Mouse (Mus musculus): ENCODE measurements around the gene Mecr. TPM values are rescaled to one million over a fixed set of nuclear protein-coding genes. Genes with fewer than 3 reads are reported as not detected.
A peak's percentile ranks its signal among the peaks of the same experiment; 100 is the strongest.
"Not testable (repeated sequence)": the region's sequence is repeated elsewhere in the genome, so short reads cannot be mapped to it uniquely, and the experiment has no call there.

Mecr gene
- 38.3 and 40.3 TPM in 2 replicates for polyA plus RNA-seq (2015; fragmentation: Nextera tagmentation; extraction: Ambion mirVana)

- Histone ChIP-seq H3K9me3 (no peaks in the 10 kb centered on the region), H3K9ac (peak within 1 kb of the TSS; percentile 71), H3K36me3 (replicated peaks) (no peaks in the 10 kb centered on the region), H3K4me1 (peaks cover 14% of the 10 kb centered on the region), H3K27ac (peak within 1 kb of the TSS; percentile 26; the same call in 1 of the 2 replicates), H3K4me3 (peak within 1 kb of the TSS; percentile 84), H3K4me2 (peak within 1 kb of the TSS; percentile 91), H3K27me3 (replicated peaks) (peaks cover 18% of the 10 kb centered on the region; the same call in 1 of the 2 replicates)
- peak; percentile 88 for ATAC-seq (replicated peaks)
- 0% methylated on average over 35 of the region's 37 CpGs for WGBS
These were observed at the start of gene Mecr for GRCm38 (mm10) chr4:131843290-131843743. Gene Mecr (plus strand): TSS chr4:131843470.

- no peak overlapping the region for H3K27ac ChIP-seq
- H3K4me2 ChIP-seq, result no peak overlapping the region
- WGBS, result 77% methylated on average over 14 of the region's 14 CpGs
These were observed 46.8 kb upstream of the Mecr start for GRCm38 (mm10) chr4:131796312-131797080.

GRCm38 (mm10) chr4:131797483-131797882, 45.8 kb upstream of the Mecr start:
- no peaks in the 10 kb centered on the region for H3K9me3 ChIP-seq
- H3K27ac ChIP-seq, result no peak overlapping the region
- ATAC-seq (replicated peaks), result 0 out of 2 replicates have a peak, but pooled peaks have one; percentile 30
- H3K27me3 ChIP-seq (replicated peaks), result no peaks in the 10 kb centered on the region
- no peak overlapping the region for H3K4me2 ChIP-seq
- no peaks in the 10 kb centered on the region for H3K4me1 ChIP-seq
- no peak overlapping the region for H3K4me3 ChIP-seq
- H3K36me3 ChIP-seq (replicated peaks), result no peaks in the 10 kb centered on the region
- 66% methylated on average over 7 of the region's 7 CpGs for WGBS
- H3K9ac ChIP-seq, result no peak overlapping the region

More at GRCm38 (mm10) chr4:131796312-131797080, 46.8 kb upstream of the Mecr start:
- no peak for ATAC-seq (replicated peaks)
- Histone ChIP-seq H3K9me3 (no peaks in the 10 kb centered on the region), H3K4me1 (no peaks in the 10 kb centered on the region), H3K36me3 (replicated peaks) (no peaks in the 10 kb centered on the region), H3K4me3 (no peak overlapping the region), H3K27me3 (replicated peaks) (no peaks in the 10 kb centered on the region), H3K9ac (no peak overlapping the region)

GRCm38 (mm10) chr4:131797920-131798319, 45.4 kb upstream of the Mecr start:
- Histone ChIP-seq H3K27ac (no peak overlapping the region), H3K4me1 (no peaks in the 10 kb centered on the region), H3K4me3 (no peak overlapping the region), H3K9ac (no peak overlapping the region), H3K27me3 (replicated peaks) (no peaks in the 10 kb centered on the region), H3K9me3 (no peaks in the 10 kb centered on the region), H3K4me2 (no peak overlapping the region), H3K36me3 (replicated peaks) (no peaks in the 10 kb centered on the region)
- WGBS, result 48% methylated on average over 12 of the region's 12 CpGs
- ATAC-seq (replicated peaks), result no peak

GRCm38 (mm10) chr4:131798968-131799367, 44.3 kb upstream of the Mecr start:
- Histone ChIP-seq H3K27me3 (replicated peaks) (no peaks in the 10 kb centered on the region), H3K4me1 (no peaks in the 10 kb centered on the region), H3K27ac (no peak overlapping the region), H3K9ac (no peak overlapping the region), H3K9me3 (no peaks in the 10 kb centered on the region), H3K4me2 (no peak overlapping the region), H3K4me3 (no peak overlapping the region), H3K36me3 (replicated peaks) (no peaks in the 10 kb centered on the region)
- 34% methylated on average over 4 of the region's 4 CpGs for WGBS
- ATAC-seq (replicated peaks), result no peak

GRCm38 (mm10) chr4:131803846-131804245, 39.4 kb upstream of the Mecr start:
- H3K36me3 ChIP-seq (replicated peaks), result no peaks in the 10 kb centered on the region
- H3K4me1 ChIP-seq, result no peaks in the 10 kb centered on the region
- no peaks in the 10 kb centered on the region for H3K27me3 ChIP-seq (replicated peaks)
- no peak overlapping the region for H3K9ac ChIP-seq
- no peak overlapping the region for H3K4me2 ChIP-seq
- WGBS, result 79% methylated on average over 9 of the region's 9 CpGs
- ATAC-seq (replicated peaks), result no peak
- H3K9me3 ChIP-seq, result no peaks in the 10 kb centered on the region
- H3K27ac ChIP-seq, result no peak overlapping the region
- no peak overlapping the region for H3K4me3 ChIP-seq

- 0 out of 2 replicates have a peak, but pooled peaks have one; percentile 66 for ATAC-seq (replicated peaks)
- not testable (repeated sequence) for H3K4me3 ChIP-seq; H3K36me3 ChIP-seq (replicated peaks); H3K9ac ChIP-seq; H3K27ac ChIP-seq; H3K9me3 ChIP-seq; H3K4me1 ChIP-seq; H3K4me2 ChIP-seq; H3K27me3 ChIP-seq (replicated peaks)
- 94% methylated on average over 5 of the region's 6 CpGs for WGBS
These were observed 38.5 kb upstream of the Mecr start for GRCm38 (mm10) chr4:131804732-131805131.

GRCm38 (mm10) chr4:131805255-131805654, 38.0 kb upstream of the Mecr start:
- H3K9me3 ChIP-seq, result no peaks in the 10 kb centered on the region
- 77% methylated on average over 3 of the region's 3 CpGs for WGBS
- no peak overlapping the region for H3K27ac ChIP-seq
- no peak for ATAC-seq (replicated peaks)
- H3K4me1 ChIP-seq, result no peaks in the 10 kb centered on the region
- H3K4me3 ChIP-seq, result no peak overlapping the region
- no peaks in the 10 kb centered on the region for H3K36me3 ChIP-seq (replicated peaks)
- H3K27me3 ChIP-seq (replicated peaks), result no peaks in the 10 kb centered on the region
- H3K9ac ChIP-seq, result no peak overlapping the region
- H3K4me2 ChIP-seq, result no peak overlapping the region

- ATAC-seq (replicated peaks), result no peak
- no peak overlapping the region for H3K4me3 ChIP-seq
- H3K4me2 ChIP-seq, result no peak overlapping the region
- no peaks in the 10 kb centered on the region for H3K4me1 ChIP-seq
- H3K27me3 ChIP-seq (replicated peaks), result no peaks in the 10 kb centered on the region
- no peaks in the 10 kb centered on the region for H3K36me3 ChIP-seq (replicated peaks)
- 0 out of 2 replicates have a peak overlapping the region, but pooled peaks have one; percentile 23 for H3K27ac ChIP-seq
- H3K9ac ChIP-seq, result no peak overlapping the region
- 87% methylated on average over 11 of the region's 11 CpGs for WGBS
- no peaks in the 10 kb centered on the region for H3K9me3 ChIP-seq
These were observed 30.8 kb upstream of the Mecr start for GRCm38 (mm10) chr4:131812458-131812857.

- WGBS, result 95% methylated on average over 7 of the region's 7 CpGs
- Histone ChIP-seq H3K9ac (no peak overlapping the region), H3K27ac (no peak overlapping the region), H3K27me3 (replicated peaks) (no peaks in the 10 kb centered on the region), H3K4me3 (no peak overlapping the region), H3K4me2 (no peak overlapping the region), H3K36me3 (replicated peaks) (no peaks in the 10 kb centered on the region), H3K9me3 (no peaks in the 10 kb centered on the region), H3K4me1 (no peaks in the 10 kb centered on the region)
- no peak for ATAC-seq (replicated peaks)
These were observed 29.5 kb upstream of the Mecr start for GRCm38 (mm10) chr4:131813798-131814197.

- Histone ChIP-seq H3K9ac (no peak overlapping the region), H3K27ac (no peak overlapping the region), H3K9me3 (no peaks in the 10 kb centered on the region), H3K4me1 (no peaks in the 10 kb centered on the region), H3K27me3 (replicated peaks) (no peaks in the 10 kb centered on the region), H3K4me2 (no peak overlapping the region), H3K4me3 (no peak overlapping the region), H3K36me3 (replicated peaks) (no peaks in the 10 kb centered on the region)
- ATAC-seq (replicated peaks), result no peak
- WGBS, result 88% methylated on average over 10 of the region's 10 CpGs
These were observed 28.4 kb upstream of the Mecr start for GRCm38 (mm10) chr4:131814869-131815268.

GRCm38 (mm10) chr4:131815774-131816173, 27.5 kb upstream of the Mecr start:
- Histone ChIP-seq H3K27me3 (replicated peaks) (no peaks in the 10 kb centered on the region), H3K4me2 (no peak overlapping the region), H3K4me1 (peaks cover 2% of the 10 kb centered on the region; the same call in 1 of the 2 replicates), H3K27ac (no peak overlapping the region), H3K9ac (no peak overlapping the region), H3K4me3 (no peak overlapping the region), H3K36me3 (replicated peaks) (no peaks in the 10 kb centered on the region), H3K9me3 (no peaks in the 10 kb centered on the region)
- WGBS, result 77% methylated on average over 10 of the region's 10 CpGs
- no peak for ATAC-seq (replicated peaks)

GRCm38 (mm10) chr4:131818926-131819325, 24.3 kb upstream of the Mecr start:
- H3K9me3 ChIP-seq, result no peaks in the 10 kb centered on the region
- 66% methylated on average over 23 of the region's 23 CpGs for WGBS
- H3K4me3 ChIP-seq, result no peak overlapping the region
- no peak overlapping the region for H3K27ac ChIP-seq
- ATAC-seq (replicated peaks), result no peak
- no peaks in the 10 kb centered on the region for H3K36me3 ChIP-seq (replicated peaks)
- H3K4me1 ChIP-seq, result peaks cover 14% of the 10 kb centered on the region
- no peak overlapping the region for H3K9ac ChIP-seq
- no peak overlapping the region for H3K4me2 ChIP-seq
- H3K27me3 ChIP-seq (replicated peaks), result no peaks in the 10 kb centered on the region

All from midbrain, embryonic 15.5 days (tissue).